Mouse (Mus musculus) G1E (cell line): ENCODE measurements at regions not wholly inside any gene's neighbourhood (a gene's known extent, or its start where the extent isn't known, plus 50 kb on each side); places are given as distances from the start of the nearest gene placed in this dataset.

ENCODE experiments used
- ATAC-seq: 2 replicates; pipeline ENCODE4 v1.8.0; 2016; ENCODE audit warnings: mild to moderate bottlenecking; ENCODE audit not compliant: insufficient number of reproducible peaks, poor library complexity, low FRiP score, severe bottlenecking; ENCODE audit errors: extremely low read depth
- DNase-seq: peaks from one replicate; pipeline ENCODE4 v3.0.0; 2012; ENCODE audit warnings: low spot score
- H3K27me3 ChIP-seq: 2 replicates; pipeline ENCODE4 v1.6.1; 2012; ENCODE audit warnings: mild to moderate bottlenecking, low read length, inconsistent platforms; ENCODE audit not compliant: insufficient read depth
- H3K36me3 ChIP-seq: replicated peaks from 2 replicates; pipeline ENCODE3; 2012; ENCODE audit warnings: mild to moderate bottlenecking, inconsistent platforms
- H3K4me1 ChIP-seq: 2 replicates; pipeline ENCODE4 v1.6.1; 2012; ENCODE audit warnings: low read depth, low read length, inconsistent platforms, mixed read lengths; ENCODE audit not compliant: insufficient read depth
- H3K4me3 ChIP-seq: 2 replicates; pipeline ENCODE4 v1.5.1; 2012; ENCODE audit warnings: low read depth, mild to moderate bottlenecking, inconsistent platforms, low read length, moderate library complexity, mixed read lengths
- H3K9me3 ChIP-seq: replicated peaks from 2 replicates; pipeline ENCODE4 v1.6.1; 2012; ENCODE audit warnings: inconsistent platforms
- CTCF ChIP-seq: IDR thresholded peaks from 2 replicates; pipeline ENCODE4 v1.5.1; 2012; ENCODE audit warnings: low read depth, low read length, inconsistent platforms, mixed read lengths
- GATA1 ChIP-seq: IDR thresholded peaks from 2 replicates; pipeline ENCODE4 v1.6.1; 2012; ENCODE audit warnings: borderline replicate concordance, low read length, inconsistent platforms, mixed read lengths
- GATA2 ChIP-seq: IDR thresholded peaks from 2 replicates; pipeline ENCODE4 v1.6.1; 2012; ENCODE audit warnings: low read depth, low read length, inconsistent platforms, borderline replicate concordance
- POLR2AphosphoS5 ChIP-seq: IDR thresholded peaks from 2 replicates; pipeline ENCODE4 v1.6.1; 2012; ENCODE audit warnings: low read depth, low read length, inconsistent platforms; ENCODE audit not compliant: insufficient replicate concordance
- TAL1 ChIP-seq: conservative IDR thresholded peaks from 2 replicates; pipeline ENCODE4 v1.6.1; 2012; ENCODE audit warnings: low read depth, low read length, inconsistent platforms, mixed read lengths

DNA sequence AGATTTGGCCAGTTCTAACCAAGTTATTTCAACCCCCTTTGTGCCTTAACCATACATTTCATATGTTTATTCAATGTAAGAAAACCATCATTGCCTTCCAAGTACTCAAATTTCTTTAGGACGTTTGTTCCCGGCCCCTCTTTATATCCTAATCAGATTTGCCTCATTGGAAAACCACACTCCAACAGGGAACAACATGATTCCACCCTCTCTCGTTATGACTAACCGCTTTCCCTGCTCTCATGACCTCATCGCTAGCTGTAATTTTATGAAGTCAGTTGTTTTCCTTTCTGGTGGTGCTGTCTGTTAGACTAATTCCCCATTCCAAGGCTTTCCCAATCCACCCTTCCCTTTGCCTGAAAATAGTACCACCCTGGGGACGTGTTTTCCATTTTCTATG is 165.0 kb downstream of the Plod2 start:
- no peak for DNase-seq
- Histone ChIP-seq H3K9me3 (no peaks in the 10 kb centered on the region), H3K36me3 (no peaks in the 10 kb centered on the region), H3K4me3 (no peak overlapping the region), H3K27me3 (no peaks in the 10 kb centered on the region), H3K4me1 (no peaks in the 10 kb centered on the region)
- ATAC-seq = no peak
- TF ChIP-seq POLR2AphosphoS5 = no peak
- no peak for TF ChIP-seq GATA2
- TF ChIP-seq GATA1 = no peak
- no peak for TF ChIP-seq CTCF
- TF ChIP-seq TAL1 = no peak

DNA sequence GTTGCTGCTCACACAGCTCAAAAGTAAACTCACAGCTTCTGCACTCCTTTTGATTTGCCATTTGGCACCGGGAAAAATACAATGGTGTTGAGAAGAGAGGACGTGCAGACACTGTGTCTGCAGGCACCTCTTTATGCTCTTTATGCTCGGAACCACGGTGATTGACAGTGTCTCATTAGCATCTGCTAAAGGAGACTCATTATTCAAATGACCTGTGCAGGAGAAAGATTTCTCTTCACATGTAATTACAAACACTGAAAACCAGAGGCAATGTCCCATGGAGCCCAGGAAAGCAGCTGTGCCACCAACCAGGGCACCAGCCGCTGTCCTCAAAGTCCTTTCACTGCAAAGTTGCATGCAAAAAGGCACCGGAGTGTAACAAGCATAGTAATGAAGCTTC is 175.2 kb downstream of the Plod2 start:
- no peaks in the 10 kb centered on the region; the same call in 1 of the 2 replicates for H3K9me3 ChIP-seq
- no peaks in the 10 kb centered on the region for H3K4me1 ChIP-seq
- TF ChIP-seq CTCF = no peak
- TF ChIP-seq GATA2 = no peak
- no peak for TF ChIP-seq GATA1
- TF ChIP-seq POLR2AphosphoS5 = no peak
- TF ChIP-seq TAL1 = no peak
- DNase-seq (no peak), ATAC-seq (no peak)
- H3K36me3 ChIP-seq = no peaks in the 10 kb centered on the region
- H3K4me3 ChIP-seq = no peak overlapping the region
- H3K27me3 ChIP-seq = no peaks in the 10 kb centered on the region

DNA sequence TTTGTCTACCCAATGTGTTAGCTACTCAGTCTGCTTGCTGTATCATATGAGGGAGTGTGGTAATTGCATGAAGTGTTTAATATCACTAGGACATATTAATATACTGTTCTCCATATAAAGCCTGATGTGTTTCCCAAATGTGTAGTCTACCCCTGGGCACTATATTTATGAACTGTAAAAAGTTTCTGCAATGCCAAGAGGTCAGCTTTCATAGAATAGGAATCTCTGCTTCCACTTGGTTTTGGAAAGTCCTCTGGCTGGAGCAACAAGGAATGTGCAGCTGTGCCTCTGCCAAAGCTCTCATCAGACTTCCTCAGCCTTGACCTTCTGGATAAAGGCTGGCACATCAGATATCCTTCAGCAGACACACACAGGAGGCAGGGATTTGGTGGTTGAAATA is 176.3 kb downstream of the Plod2 start:
- no peaks in the 10 kb centered on the region for H3K4me1 ChIP-seq
- ATAC-seq = no peak
- no peaks in the 10 kb centered on the region; the same call in 1 of the 2 replicates for H3K9me3 ChIP-seq
- no peaks in the 10 kb centered on the region for H3K27me3 ChIP-seq
- H3K4me3 ChIP-seq = no peak overlapping the region
- H3K36me3 ChIP-seq = no peaks in the 10 kb centered on the region
- TF ChIP-seq GATA2 (no peak), POLR2AphosphoS5 (no peak), CTCF (no peak), TAL1 (no peak), GATA1 (no peak)
- DNase-seq = no peak

DNA sequence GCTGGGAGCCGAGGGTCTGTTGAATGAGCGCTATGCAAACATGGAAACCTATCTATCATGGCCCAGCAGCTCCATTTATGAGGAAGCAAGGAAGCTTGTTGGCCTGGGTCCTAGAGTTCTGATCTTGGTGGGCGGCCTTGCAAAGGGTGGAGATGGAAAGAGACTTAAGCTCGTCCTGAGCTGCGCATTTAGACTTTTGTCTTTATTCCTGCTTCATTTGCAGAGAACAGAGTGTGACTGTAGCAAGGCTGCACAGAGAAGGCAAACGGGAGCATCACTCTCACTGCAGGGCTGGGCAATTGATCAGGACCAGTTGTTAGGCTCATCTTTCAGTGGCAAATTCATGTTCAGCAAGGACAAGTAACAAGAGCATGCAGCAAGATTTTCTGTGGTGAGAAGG is 177.2 kb downstream of the Plod2 start:
- no peak for ATAC-seq
- no peak for TF ChIP-seq POLR2AphosphoS5
- TF ChIP-seq GATA2 = no peak
- no peak for TF ChIP-seq TAL1
- no peak for TF ChIP-seq GATA1
- no peak for TF ChIP-seq CTCF
- Histone ChIP-seq H3K36me3 (no peaks in the 10 kb centered on the region), H3K4me3 (no peak overlapping the region), H3K4me1 (no peaks in the 10 kb centered on the region), H3K27me3 (no peaks in the 10 kb centered on the region), H3K9me3 (no peaks in the 10 kb centered on the region; the same call in 1 of the 2 replicates)
- DNase-seq = no peak

DNA sequence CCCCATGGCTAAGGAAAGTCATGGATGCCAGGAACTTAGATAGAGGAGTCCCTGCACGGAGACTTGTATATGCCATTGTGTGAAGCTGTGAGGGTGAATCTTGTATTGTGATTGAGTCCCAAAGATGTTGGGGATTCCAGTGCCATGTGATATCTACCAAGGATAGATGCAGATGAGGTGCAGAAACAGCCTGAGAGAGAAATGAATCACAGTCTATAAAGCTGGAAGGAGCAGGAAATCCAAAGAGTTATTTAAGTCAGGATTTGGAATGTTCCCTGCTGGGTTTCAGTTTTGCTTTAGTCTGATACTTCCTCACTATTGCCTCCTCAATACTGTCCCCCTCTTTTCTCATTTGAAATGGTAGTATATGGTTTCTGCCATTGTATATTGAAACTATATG is 186.8 kb downstream of the Plod2 start:
- ATAC-seq (no peak), DNase-seq (no peak)
- Histone ChIP-seq H3K4me1 (no peaks in the 10 kb centered on the region), H3K27me3 (no peaks in the 10 kb centered on the region), H3K9me3 (no peaks in the 10 kb centered on the region), H3K4me3 (no peak overlapping the region), H3K36me3 (no peaks in the 10 kb centered on the region)
- TF ChIP-seq CTCF = no peak
- TF ChIP-seq TAL1 = no peak
- no peak for TF ChIP-seq GATA1
- TF ChIP-seq POLR2AphosphoS5 = no peak

DNA sequence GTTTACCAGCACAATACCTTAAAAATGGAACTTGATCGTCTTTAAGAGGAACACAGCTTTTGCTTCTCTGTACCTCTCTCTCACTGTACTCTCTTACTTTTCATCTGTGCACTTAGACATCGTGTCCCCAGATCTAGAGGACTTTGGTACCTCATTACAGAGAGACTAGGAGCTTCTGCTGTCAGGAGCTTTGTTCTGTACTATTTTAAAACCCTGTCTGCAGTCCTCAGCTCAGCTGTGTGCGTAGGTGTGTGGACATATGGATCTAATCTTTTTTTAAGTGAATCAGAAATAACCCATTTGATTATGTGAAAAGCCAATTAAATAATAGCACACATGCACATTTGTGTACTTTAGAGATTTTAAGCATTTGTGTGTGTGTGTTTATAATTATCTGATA is 189.4 kb downstream of the Plod2 start:
- H3K4me1 ChIP-seq = no peaks in the 10 kb centered on the region
- TF ChIP-seq GATA2 (no peak), GATA1 (no peak), POLR2AphosphoS5 (no peak), CTCF (no peak), TAL1 (no peak)
- H3K9me3 ChIP-seq = no peaks in the 10 kb centered on the region
- H3K27me3 ChIP-seq = no peaks in the 10 kb centered on the region
- DNase-seq (no peak), ATAC-seq (no peak)
- no peaks in the 10 kb centered on the region for H3K36me3 ChIP-seq
- no peak overlapping the region for H3K4me3 ChIP-seq

DNA sequence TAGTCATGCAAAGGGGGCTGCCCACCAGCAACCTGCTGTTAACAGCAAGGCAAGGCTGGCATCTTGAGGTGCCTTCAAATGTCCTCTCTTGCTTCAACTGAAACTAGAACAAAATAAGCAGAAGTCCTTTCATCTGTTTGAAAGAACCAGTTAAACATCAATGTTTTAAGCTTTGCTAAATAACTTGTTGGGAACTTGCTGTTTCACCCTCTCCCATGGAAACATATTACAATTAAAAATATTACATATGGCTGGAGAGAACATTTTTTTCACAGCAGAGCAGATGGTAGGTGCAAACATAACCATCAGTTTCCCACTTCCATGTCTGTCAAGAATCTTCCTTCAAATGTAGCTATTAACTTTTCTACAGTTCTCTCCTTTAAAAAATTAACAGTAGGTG is 225.5 kb downstream of the Plod2 start:
- no peak for ATAC-seq

More for the DNA sequence above, 225.5 kb downstream of the Plod2 start:
- no peaks in the 10 kb centered on the region for H3K27me3 ChIP-seq
- H3K4me1 ChIP-seq = no peaks in the 10 kb centered on the region
- DNase-seq = no peak
- H3K4me3 ChIP-seq = no peak overlapping the region
- no peaks in the 10 kb centered on the region for H3K9me3 ChIP-seq
- no peak for TF ChIP-seq POLR2AphosphoS5
- no peak for TF ChIP-seq GATA2
- TF ChIP-seq TAL1 = no peak
- TF ChIP-seq CTCF = no peak
- no peak for TF ChIP-seq GATA1
- no peaks in the 10 kb centered on the region for H3K36me3 ChIP-seq
